7 mouse cellular contexts compared by ENCODE assay signal in genomic region chr15:25622867-25623471, GRCm38 (mm10). TPM values are rescaled to one million over a fixed set of nuclear protein-coding genes. Genes with fewer than 3 reads are reported as not detected.
DNase-seq lines count a peak whose midpoint lies in the region; ATAC-seq and TF ChIP-seq lines count a peak whose summit lies in the region.

No protein-coding gene starts in this region.

- DNase-seq in R1 (ENCODE audit: low read depth, low spot score), result peak; percentile 57
- DNase-seq in cerebellum, adult 11-12 months, result peak; percentile 30
- DNase-seq in forebrain, postnatal 0 days, result peak; percentile 8
- peak; percentile 61 for DNase-seq in midbrain, embryonic 14.5 days
- DNase-seq in thymus, adult 18-20 months, result peak; percentile 58 to 65

- no peaks in the 10 kb centered on the region; the same call in 1 of the 2 replicates for H3K4me1 ChIP-seq in forebrain, postnatal 0 days (ENCODE audit: insufficient read depth)
- H3K4me1 ChIP-seq in hindbrain, embryonic 12.5 days, result peaks cover 17% of the 10 kb centered on the region
- peaks cover 44% of the 10 kb centered on the region for H3K4me1 ChIP-seq in limb, embryonic 15.5 days
- peaks cover 7% of the 10 kb centered on the region for H3K4me1 ChIP-seq in midbrain, embryonic 14.5 days (ENCODE audit: control insufficient read depth, insufficient read depth, low read length)

- no peaks in the 10 kb centered on the region for H3K36me3 ChIP-seq in forebrain, postnatal 0 days (ENCODE audit: insufficient read depth)
- no peaks in the 10 kb centered on the region for H3K36me3 ChIP-seq in hindbrain, embryonic 12.5 days
- no peaks in the 10 kb centered on the region for H3K36me3 ChIP-seq in limb, embryonic 15.5 days
- H3K36me3 ChIP-seq in midbrain, embryonic 14.5 days (ENCODE audit: control insufficient read depth, insufficient read depth, low read length), result no peaks in the 10 kb centered on the region

- peak; percentile 18; the same call in 1 of the 2 replicates for ATAC-seq in forebrain, postnatal 0 days
- no peak; the same call in 1 of the 2 replicates for ATAC-seq in hindbrain, embryonic 12.5 days (ENCODE audit: low FRiP score)
- no peak for ATAC-seq in limb, embryonic 15.5 days (ENCODE audit: insufficient number of reproducible peaks, low FRiP score, low TSS enrichment, low read depth)
- ATAC-seq in midbrain, embryonic 14.5 days (ENCODE audit: low FRiP score, low TSS enrichment), result no peak; the same call in none of the 2 replicates

- H3K27ac ChIP-seq in forebrain, postnatal 0 days (ENCODE audit: low read depth, low read length), result peak overlapping the region; percentile 37; the same call in 1 of the 2 replicates
- H3K27ac ChIP-seq in hindbrain, embryonic 12.5 days, result peak overlapping the region; percentile 78
- peak overlapping the region; percentile 87 for H3K27ac ChIP-seq in limb, embryonic 15.5 days
- peak overlapping the region; percentile 45; the same call in 1 of the 2 replicates for H3K27ac ChIP-seq in midbrain, embryonic 14.5 days (replicated peaks; ENCODE audit: low read depth, low read length)

- H3K27me3 ChIP-seq in forebrain, postnatal 0 days (ENCODE audit: insufficient read depth, low read length), result peaks cover 33% of the 10 kb centered on the region
- H3K27me3 ChIP-seq in hindbrain, embryonic 12.5 days, result peaks cover 4% of the 10 kb centered on the region; the same call in 1 of the 2 replicates
- no peaks in the 10 kb centered on the region for H3K27me3 ChIP-seq in limb, embryonic 15.5 days
- H3K27me3 ChIP-seq in midbrain, embryonic 14.5 days (ENCODE audit: control insufficient read depth, insufficient read depth, low read length), result peaks cover 7% of the 10 kb centered on the region; the same call in 1 of the 2 replicates

- H3K4me3 ChIP-seq in forebrain, postnatal 0 days (ENCODE audit: low read depth, low read length), result peak overlapping the region; percentile 69
- H3K4me3 ChIP-seq in hindbrain, embryonic 12.5 days, result peak overlapping the region; percentile 80
- H3K4me3 ChIP-seq in limb, embryonic 15.5 days, result peak overlapping the region; percentile 79
- peak overlapping the region; percentile 70 for H3K4me3 ChIP-seq in midbrain, embryonic 14.5 days (replicated peaks; ENCODE audit: low read depth, low read length)

- no peaks in the 10 kb centered on the region for H3K9me3 ChIP-seq in forebrain, postnatal 0 days (ENCODE audit: low read length)
- no peaks in the 10 kb centered on the region for H3K9me3 ChIP-seq in hindbrain, embryonic 12.5 days (replicated peaks)
- no peaks in the 10 kb centered on the region for H3K9me3 ChIP-seq in limb, embryonic 15.5 days
- H3K9me3 ChIP-seq in midbrain, embryonic 14.5 days (ENCODE audit: control insufficient read depth, low read length), result no peaks in the 10 kb centered on the region

- under 1% methylated on average over 60 of the region's 61 CpGs for WGBS in forebrain, postnatal 0 days
- under 1% methylated on average over 57 of the region's 61 CpGs for WGBS in hindbrain, embryonic 12.5 days
- WGBS in limb, embryonic 15.5 days, result under 1% methylated on average over 58 of the region's 61 CpGs
- under 1% methylated on average over 54 of the region's 61 CpGs for WGBS in midbrain, embryonic 14.5 days

- H3K4me2 ChIP-seq in forebrain, postnatal 0 days (ENCODE audit: low read depth), result peak overlapping the region; percentile 99
- peak overlapping the region; percentile 94 for H3K4me2 ChIP-seq in hindbrain, embryonic 12.5 days (replicated peaks)
- H3K4me2 ChIP-seq in limb, embryonic 15.5 days, result peak overlapping the region; percentile 70
- peak overlapping the region; percentile 98 for H3K4me2 ChIP-seq in midbrain, embryonic 14.5 days (ENCODE audit: low read length)

- no peak for TF ChIP-seq CTCF in forebrain, postnatal 0 days (IDR thresholded peaks at IDR 0.05; ENCODE audit: low read depth)

- peak overlapping the region; percentile 56 for H3K9ac ChIP-seq in forebrain, postnatal 0 days
- peak overlapping the region; percentile 80 for H3K9ac ChIP-seq in hindbrain, embryonic 12.5 days
- peak overlapping the region; percentile 67 for H3K9ac ChIP-seq in limb, embryonic 15.5 days
- H3K9ac ChIP-seq in midbrain, embryonic 14.5 days (replicated peaks; ENCODE audit: low read length), result peak overlapping the region; percentile 70

RNA-seq across cellular contexts. Expression of gene Myo10, which starts 0.6 kb away (rescaled TPM):
- total RNA-seq in forebrain, postnatal 0 days (2014; rRNA removed), result 17.2 and 24.2 TPM in 2 replicates
- 11.3 and 22.3 TPM in 2 replicates for polyA plus RNA-seq in forebrain, postnatal 0 days (2015; fragmentation: Nextera tagmentation; extraction: Ambion mirVana)
- polyA plus RNA-seq in hindbrain, embryonic 12.5 days (2016; fragmentation: Nextera tagmentation; extraction: Ambion mirVana), result 42.0 and 42.6 TPM in 2 replicates
- polyA plus RNA-seq in limb, embryonic 15.5 days (2015; fragmentation: Nextera tagmentation; extraction: Ambion mirVana), result 28.4 and 28.6 TPM in 2 replicates
- polyA plus RNA-seq in midbrain, embryonic 14.5 days (2014; fragmentation: Nextera tagmentation; extraction: Ambion mirVana), result 24.5 and 33.6 TPM in 2 replicates

Comparison
In these comparisons a context has a peak if more than half of its experiments do, and no peak if none do; other contexts are left out.
1. DNase-seq: peak in every context shown above with its lines; median percentile 62 in thymus, adult 18-20 months; 61 in midbrain, embryonic 14.5 days; 57 in R1; 30 in cerebellum, adult 11-12 months; 8 in forebrain, postnatal 0 days.
2. H3K27ac ChIP-seq: peak in every context shown above with its lines; median percentile 87 in limb, embryonic 15.5 days; 78 in hindbrain, embryonic 12.5 days; 45 in midbrain, embryonic 14.5 days; 37 in forebrain, postnatal 0 days.